Mouse (Mus musculus) thymus, postnatal 4 days (tissue): ENCODE results near the gene Dppa4.

ENCODE experiments used
- DNase-seq: peaks from one replicate; pipeline ENCODE4 v3.0.0; 2021

Dppa4 gene

DNA sequence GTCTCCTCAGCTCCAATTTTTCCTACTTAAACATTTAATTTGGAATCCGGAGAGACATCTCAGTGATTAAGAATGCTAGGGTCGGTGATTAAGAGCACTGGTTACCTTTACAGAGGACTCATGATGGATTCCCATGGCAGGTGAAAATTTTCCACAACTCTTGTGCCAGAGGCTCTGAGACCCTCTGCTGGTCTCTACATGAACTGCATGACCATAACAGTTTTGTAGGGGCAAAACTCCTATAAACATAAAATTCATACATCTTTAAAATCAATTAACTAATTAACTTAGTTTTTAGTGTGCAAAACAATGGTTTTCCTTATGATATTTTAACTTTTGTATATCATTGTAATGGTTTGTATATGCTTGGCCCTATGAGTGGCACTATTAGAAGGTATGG, 44.9 kb downstream of the Dppa4 start:
- DNase-seq: no peak

DNA sequence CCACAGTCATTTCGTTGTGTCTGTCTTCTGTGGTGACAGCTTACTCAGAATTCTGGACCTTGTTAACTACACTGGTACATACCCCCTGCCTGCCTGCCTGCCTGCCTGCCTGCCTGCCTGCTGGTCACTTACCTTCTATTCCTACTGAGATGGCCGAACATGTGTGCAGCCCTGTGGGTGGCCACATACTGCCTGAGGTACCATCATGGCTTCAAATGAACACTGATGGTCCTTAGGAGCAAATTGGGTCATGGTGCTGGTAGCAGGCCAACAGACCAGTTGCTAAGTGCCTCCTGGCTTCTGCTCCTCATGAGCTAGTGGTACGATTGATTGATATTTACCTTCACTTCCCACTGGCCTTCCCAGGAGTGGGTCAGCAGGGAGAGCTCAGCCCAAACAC, 48.3 kb downstream of the Dppa4 start:
- DNase-seq: no peak

GRCm38 (mm10) chr16:48335326-48335725, 51.8 kb downstream of the Dppa4 start:
- no peak for DNase-seq
